Mouse (Mus musculus): ENCODE results near the gene Stat5a.

The Stat5a gene

DNA sequence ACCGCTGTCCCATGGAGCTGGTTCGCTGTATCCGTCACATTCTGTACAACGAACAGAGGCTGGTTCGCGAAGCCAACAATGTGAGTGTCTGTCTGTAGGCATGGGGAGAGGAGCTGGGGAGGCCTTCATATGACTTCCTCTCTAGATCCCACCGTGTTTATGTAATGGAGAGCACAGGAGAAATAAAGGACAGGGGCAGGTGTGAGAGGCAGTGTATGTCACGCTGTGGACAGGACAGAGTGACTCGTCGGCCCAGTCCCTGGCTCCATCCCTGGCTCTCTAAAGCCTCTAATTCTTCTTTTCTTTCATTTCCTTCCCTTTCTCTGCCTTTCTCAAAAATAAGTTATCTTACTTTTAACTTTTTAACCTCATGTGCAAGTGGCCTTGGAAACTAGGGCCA is 4.0 kb downstream of the Stat5a start:
- DNase-seq = no peak

DNA sequence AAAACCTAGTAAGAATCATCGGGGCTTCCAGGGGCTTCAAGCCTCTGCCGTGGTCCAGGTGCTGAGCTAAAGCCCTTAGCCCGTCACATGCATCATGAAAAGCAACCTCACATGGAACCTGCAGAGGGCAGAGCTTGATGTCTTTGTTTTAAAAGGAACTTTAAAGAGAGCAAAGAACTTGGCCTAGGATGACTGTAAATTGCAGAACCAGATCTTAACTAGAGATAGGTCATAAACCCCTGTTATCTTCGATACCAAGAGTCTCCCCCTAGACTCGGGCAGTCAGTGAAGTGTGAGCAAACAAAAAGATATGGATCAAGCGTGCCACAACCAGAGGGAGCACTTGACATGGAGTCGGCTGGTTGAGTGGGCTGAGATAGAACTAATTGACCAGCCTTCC is 6.5 kb downstream of the Stat5a start:
- DNase-seq = no peak

- no peak for DNase-seq
Measured at GRCm38 (mm10) chr11:100870256-100870967, 11.3 kb downstream of the Stat5a start.

DNA sequence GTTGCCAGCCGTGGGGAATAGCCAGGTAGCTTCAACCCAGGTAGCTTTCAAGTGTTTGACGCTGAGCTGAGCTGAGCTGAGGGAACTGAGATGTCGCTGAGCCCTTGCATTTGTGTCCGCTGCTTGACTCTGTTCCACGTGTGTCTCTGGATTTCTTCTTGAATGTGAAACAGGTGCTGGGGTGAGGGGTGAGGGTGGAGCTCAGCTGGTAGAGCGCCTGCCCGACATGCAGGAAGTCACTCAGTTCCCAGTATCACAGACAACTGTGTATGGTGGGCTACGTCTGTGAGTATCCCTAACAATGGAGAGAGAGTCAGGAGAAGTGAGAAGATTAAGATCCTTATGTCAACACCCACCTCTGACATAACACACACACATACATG is 11.8 kb downstream of the Stat5a start:
- DNase-seq = no peak

- no peak for DNase-seq
Measured at GRCm38 (mm10) chr11:100875761-100876160, 16.6 kb downstream of the Stat5a start.

DNA sequence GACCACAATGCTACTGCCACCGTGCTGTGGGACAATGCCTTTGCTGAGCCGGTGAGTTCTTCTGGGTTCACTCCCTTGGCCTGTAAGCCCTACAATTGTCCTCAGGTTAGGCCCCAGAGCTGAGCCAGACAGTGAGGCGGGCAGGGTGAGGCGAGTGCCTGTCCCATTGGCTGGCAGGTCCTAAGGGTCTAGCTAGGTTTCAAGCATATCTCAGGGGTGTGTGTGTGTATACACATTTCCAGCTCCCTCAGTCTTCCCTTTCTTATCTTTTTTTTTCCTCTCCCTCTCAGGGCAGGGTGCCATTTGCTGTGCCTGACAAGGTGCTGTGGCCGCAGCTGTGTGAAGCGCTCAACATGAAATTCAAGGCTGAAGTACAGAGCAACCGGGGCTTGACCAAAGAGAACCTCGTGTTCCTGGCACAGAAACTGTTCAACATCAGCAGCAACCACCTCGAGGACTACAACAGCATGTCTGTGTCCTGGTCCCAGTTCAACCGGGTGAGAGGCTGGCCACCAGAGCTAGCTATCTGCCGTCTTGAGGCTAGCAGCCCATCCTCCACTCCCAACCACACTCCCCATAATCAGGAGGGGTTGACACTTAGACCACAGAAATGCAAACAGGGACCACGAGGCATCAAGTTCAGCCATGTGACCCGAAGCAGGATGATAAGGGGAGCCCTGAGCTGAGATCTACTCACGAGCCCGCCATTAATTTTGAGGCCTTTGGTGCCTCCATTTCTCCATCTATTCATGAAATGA is 20.3 kb downstream of the Stat5a start:
- no peak for DNase-seq

DNA sequence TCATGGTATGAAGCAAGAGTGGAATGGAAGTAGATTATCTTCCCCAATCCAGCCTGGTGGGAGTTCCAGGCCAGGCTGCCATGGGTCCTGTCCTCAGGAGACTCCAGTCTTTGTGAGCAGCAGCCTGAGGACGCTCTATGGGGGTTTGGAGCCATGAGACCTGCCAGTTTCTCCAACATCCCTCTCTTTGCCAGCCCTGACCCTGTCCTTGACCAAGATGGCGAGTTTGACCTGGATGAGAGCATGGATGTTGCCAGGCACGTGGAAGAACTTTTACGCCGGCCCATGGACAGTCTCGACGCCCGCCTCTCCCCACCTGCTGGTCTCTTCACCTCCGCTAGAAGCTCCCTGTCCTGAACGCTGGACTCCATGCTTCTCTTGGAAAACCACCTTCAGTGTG is 24.5 kb downstream of the Stat5a start:
- no peak for DNase-seq

DNA sequence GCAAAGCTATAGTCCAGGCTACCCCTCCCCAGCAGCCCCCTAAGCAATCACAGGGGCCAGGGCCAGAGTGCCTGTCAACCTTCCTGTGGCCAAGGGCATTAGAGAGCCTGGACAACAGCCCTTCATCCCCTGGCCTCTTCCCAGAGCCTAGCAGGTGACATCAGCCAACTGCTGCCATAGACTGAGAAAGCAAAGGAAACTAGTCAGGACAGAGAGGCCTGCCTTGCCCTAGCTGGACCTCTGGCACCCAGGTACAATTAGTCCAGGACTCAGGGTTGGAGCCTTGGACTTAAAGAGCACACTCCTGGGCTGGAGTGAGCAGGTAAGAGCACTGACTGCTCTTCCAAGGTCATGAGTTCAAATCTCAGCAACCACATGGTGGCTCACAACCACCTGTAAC is 26.3 kb downstream of the Stat5a start:
- no peak for DNase-seq

- no peak for DNase-seq
Measured at GRCm38 (mm10) chr11:100886188-100886740, 27.1 kb downstream of the Stat5a start.

- no peak for DNase-seq
Measured at GRCm38 (mm10) chr11:100887236-100887635, 28.1 kb downstream of the Stat5a start.

DNA sequence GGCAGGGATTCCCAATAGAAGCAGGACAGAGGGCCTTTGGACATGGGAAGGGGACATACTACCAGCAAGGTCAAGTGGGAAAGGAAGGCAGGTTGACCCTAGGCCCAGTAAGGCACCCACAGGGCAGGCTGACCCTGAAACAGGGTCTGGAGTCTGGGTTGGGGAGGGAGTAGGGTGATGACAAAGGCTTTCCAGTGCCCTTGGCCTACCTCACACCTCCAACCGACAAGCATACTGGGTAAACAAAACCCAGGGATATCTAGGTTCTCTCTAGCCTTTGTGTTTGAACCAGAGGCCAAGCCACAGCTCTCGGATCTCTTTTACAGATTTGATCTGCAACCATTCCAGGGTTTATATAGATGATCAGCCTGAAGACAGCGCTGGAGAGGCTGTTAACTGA is 28.6 kb downstream of the Stat5a start:
- DNase-seq = no peak

DNA sequence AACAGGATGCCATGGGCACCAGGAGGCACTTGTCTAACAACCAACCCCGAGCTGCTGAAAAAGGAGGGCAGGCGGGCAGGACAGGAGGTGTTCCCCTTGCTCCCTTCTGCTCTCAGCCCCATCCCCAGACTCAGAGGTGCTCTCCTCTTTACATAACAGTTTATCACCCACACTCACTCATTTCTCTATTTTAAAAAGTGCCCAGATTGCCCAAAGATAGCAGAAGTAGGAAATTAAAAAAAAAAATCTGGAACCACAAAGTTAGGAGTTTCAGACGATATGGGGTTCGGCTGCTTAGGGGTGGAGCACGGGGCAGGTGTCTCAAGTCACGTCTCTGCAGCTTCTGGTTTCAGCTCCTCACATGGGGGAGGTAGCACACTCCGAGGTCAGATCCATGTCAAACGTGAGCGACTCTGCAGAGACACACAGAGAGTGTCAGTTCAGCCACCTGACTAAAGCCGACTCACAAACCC is 29.2 kb downstream of the Stat5a start:
- no peak for DNase-seq

- no peak for DNase-seq
Measured at GRCm38 (mm10) chr11:100890481-100890880, 31.3 kb downstream of the Stat5a start.

- DNase-seq = no peak
Measured at GRCm38 (mm10) chr11:100891256-100892123, 32.3 kb downstream of the Stat5a start.

GRCm38 (mm10) chr11:100892435-100892834 is 33.3 kb downstream of the Stat5a start:
- no peak for DNase-seq

GRCm38 (mm10) chr11:100893482-100893881 is 34.3 kb downstream of the Stat5a start:
- peak; percentile 91 for DNase-seq

DNA sequence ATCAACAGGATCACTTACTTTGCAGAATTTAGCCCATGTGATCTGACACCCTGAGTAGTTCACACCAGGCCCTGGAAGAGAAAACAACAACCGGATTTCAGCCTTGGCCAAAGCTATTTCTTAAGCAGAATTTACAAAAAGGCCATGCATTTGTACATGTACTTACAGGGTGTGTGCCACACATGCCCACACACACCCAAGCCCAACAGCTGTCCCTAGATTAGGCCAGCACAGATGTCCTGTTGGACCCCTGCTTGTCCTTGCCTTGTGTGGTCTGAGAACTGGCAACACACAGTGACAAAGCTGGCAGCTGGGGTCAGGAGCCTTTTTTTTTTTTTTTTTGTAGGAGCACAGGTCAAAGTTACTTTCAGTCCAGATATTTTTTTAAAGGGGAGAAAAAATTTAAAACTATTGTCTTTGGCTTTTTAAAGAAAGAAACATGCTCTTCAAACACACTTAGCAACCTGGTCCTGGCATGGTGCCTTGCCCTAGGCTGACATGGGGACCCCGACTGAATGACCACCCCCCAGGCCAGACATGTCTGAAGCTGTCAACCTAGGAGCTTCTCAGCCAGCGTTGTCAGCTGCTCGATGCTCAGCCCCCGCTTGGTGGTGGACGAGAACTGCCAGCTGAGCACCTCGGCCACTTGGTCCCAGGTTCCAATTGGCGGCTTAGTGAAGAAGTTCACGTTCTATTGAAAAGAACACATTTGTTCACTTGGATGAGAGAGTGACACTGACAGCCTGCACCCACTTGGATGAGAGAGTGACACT is 35.2 kb downstream of the Stat5a start:
- no peak for DNase-seq

- DNase-seq = peak; percentile 44
Measured at GRCm38 (mm10) chr11:100896078-100896477, 36.9 kb downstream of the Stat5a start.

- DNase-seq = peak; percentile 71
Measured at GRCm38 (mm10) chr11:100897294-100898231, 38.4 kb downstream of the Stat5a start.

- DNase-seq = no peak
Measured at GRCm38 (mm10) chr11:100898441-100899199, 39.5 kb downstream of the Stat5a start.
